Mouse (Mus musculus) heart, adult 9 months (tissue): Measurements from ENCODE around the gene Ppp1cc.
"Not testable (repeated sequence)": the region's sequence is repeated elsewhere in the genome, so short reads cannot be mapped to it uniquely, and the experiment has no call there.

ENCODE experiments used
- DNase-seq, 2 experiments: peaks; one replicate each; pipeline ENCODE4 v3.0.0; 2022; ENCODE audit warnings: low spot score in 2 of 2

Gene Ppp1cc

GRCm38 (mm10) chr5:122136508-122137408 is 21.3 kb upstream of the Ppp1cc start:
- peak; percentile 69 to 78 for DNase-seq

DNA sequence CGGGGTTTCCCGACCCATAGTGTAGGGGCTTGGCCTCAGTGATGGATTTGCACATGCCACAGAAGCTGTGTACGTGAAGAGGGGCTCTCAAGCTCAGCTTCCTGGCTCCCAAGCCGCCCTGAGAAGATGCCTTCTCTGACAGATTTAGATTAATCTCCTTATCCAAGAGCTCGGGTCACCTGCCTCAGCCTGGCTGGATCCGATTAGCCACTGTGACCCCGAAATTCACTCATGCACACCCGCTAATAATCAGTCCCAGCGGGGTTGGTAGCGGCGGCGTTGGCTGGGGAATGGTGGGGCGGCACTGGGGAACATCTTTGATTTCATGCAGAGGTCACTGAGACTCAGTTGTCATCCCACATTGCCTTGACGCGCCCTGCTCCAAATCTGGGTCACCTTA is 19.2 kb upstream of the Ppp1cc start:
- DNase-seq = no peak

GRCm38 (mm10) chr5:122139771-122140170 is 18.3 kb upstream of the Ppp1cc start:
- DNase-seq = not testable (repeated sequence)

GRCm38 (mm10) chr5:122140723-122141122 is 17.4 kb upstream of the Ppp1cc start, which contains the start of gene Ccdc63:
Gene Ccdc63, minus strand, starts transcription at chr5:122140823.
- no peak for DNase-seq

GRCm38 (mm10) chr5:122142230-122142992 is 15.7 kb upstream of the Ppp1cc start:
- DNase-seq = no peak

DNA sequence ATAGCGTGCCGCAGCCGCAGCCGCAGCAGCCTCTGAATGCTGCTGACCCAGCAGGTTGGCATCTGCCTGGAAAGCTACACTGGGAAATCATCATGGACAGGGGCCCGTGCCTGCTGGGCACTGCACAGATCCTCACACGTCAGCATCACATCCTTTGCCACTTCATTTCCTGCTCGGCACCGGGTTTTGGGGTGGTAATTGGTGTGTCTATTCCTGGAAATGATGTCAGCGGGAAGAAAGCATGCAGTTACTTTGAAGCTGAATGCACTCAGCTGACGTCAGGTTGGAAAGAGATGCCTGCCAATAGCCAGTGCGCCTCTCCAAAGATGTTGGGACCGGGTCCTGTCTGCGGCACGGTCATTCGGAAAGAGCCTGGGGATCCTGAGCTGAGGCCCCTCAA is 14.5 kb upstream of the Ppp1cc start:
- DNase-seq = peak; percentile 76 to 82

DNA sequence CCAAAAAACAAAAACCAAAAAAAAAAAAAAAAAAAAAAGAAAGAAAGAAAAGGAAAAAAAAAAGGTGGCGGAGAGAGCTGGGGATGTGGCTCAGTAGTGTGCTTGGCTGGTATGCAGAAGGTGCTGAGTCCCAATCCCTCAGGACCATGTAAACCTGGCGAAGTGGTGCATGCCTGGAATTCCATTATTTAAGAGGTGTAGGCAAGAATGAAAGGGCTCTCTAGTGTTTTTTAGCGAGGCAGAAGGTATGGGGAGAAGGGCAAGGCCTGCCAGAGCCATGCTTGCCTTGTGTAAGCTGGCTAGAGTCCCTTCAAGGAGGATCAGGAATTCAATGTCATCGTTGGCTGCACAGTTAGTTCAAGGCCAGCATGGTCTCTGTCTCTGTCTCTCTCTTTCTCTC is 13.3 kb upstream of the Ppp1cc start:
- no peak for DNase-seq

- DNase-seq = peak; percentile 64 to 80
Observed at GRCm38 (mm10) chr5:122145381-122146055, 12.6 kb upstream of the Ppp1cc start.

- DNase-seq = peak; percentile 86 to 88
Observed at GRCm38 (mm10) chr5:122146056-122146580, 12.0 kb upstream of the Ppp1cc start.

GRCm38 (mm10) chr5:122146609-122147008 is 11.5 kb upstream of the Ppp1cc start:
- no peak for DNase-seq

DNA sequence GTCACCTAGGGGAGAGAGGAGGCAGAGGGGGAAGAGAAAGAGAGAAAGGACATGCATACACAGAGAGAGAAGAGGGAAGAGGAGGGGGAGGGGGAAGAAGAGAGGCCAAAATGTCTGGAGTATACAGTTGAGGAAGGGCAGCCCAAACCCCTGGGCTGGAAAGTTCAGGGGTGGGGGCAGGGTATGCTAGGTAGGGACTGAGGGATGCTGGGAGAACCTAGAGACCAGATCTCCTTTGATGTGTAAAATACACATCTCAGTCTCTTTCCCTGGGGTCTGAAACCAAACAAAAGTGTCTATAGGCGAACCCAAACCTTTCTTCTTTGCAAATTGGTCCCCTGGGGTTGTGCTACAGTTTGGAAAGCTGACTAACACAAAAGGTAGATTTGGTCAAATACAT is 10.0 kb upstream of the Ppp1cc start:
- DNase-seq = no peak

DNA sequence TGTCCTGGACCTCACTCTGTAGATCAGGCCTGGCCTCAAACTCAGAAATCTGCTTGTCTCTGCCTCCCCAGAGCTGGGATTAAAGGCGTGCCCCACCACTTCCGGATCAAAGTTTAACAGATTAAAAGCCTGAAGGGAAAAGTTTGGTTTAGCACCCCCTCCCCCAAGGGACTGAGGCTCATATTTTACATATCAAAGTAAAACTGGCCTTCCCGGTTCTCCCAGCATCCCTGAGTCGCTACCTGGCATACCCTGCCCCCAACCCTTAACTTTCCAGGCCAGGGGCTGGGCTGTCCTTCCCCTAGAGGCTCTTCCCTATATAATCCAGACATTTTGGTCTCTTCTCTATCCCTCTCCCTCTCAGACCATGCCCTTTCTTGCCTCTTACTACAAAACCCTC is 8.8 kb upstream of the Ppp1cc start:
- no peak for DNase-seq

DNA sequence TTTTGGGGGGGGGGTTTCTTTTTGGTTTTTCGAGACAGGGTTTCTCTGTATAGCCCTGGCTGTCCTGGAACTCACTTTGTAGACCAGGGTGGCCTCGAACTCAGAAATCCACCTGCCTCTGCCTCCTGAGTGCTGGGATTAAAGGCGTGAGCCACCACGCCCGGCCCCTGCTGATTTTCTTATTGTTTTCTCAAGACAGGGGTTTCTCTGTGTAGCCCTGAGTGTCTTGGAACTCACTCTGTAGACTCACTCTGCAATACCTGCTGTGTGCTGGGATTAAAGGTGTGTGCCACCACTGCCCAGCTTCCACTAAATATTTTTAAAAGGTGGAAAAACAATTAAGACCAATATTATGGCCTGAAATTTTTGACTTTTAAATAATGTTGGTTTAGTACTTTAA is 5.6 kb upstream of the Ppp1cc start:
- not testable (repeated sequence) for DNase-seq

GRCm38 (mm10) chr5:122154006-122154405 is 4.1 kb upstream of the Ppp1cc start:
- no peak for DNase-seq

DNA sequence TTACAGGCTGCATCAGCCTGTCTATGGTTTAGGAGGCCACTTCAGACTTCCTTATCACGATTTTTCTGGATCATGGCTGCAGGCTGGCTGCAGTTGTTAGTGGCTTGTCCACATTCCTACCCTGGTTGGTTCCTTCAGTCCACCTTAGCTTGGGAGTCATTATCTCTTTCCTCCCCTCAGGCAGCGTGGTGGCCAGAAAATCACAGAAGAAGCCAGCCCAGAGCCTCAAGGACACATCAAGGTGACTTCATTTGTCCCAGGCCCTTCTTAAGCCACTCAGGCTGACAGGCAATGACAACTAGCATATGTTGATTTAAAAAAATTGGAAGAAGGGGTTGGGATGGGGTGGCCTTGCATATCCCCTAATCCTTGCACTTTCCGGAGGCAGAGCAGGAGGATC is 3.3 kb upstream of the Ppp1cc start:
- no peak for DNase-seq

- DNase-seq = no peak
Observed at GRCm38 (mm10) chr5:122155613-122156012, 2.5 kb upstream of the Ppp1cc start.

DNA sequence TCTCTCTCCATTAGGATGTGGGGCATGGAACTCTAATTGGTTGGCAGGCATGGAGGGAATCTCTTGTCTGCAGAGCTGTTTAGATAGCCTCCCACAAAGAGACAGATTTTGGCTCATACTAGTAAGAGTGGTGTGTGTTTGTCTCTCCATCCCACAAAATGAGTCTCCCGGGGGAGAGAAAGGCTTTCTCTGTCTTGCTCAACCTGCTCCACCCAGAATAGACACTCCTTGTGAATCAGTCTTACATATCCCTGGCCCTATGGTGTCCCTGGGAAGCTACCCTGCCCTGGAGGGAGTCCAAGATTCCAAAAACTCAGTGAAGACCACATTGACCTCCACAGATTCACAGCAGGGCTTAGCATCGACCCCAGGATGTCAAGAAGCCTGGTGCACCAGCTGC is 1.6 kb upstream of the Ppp1cc start:
- DNase-seq = no peak

DNA sequence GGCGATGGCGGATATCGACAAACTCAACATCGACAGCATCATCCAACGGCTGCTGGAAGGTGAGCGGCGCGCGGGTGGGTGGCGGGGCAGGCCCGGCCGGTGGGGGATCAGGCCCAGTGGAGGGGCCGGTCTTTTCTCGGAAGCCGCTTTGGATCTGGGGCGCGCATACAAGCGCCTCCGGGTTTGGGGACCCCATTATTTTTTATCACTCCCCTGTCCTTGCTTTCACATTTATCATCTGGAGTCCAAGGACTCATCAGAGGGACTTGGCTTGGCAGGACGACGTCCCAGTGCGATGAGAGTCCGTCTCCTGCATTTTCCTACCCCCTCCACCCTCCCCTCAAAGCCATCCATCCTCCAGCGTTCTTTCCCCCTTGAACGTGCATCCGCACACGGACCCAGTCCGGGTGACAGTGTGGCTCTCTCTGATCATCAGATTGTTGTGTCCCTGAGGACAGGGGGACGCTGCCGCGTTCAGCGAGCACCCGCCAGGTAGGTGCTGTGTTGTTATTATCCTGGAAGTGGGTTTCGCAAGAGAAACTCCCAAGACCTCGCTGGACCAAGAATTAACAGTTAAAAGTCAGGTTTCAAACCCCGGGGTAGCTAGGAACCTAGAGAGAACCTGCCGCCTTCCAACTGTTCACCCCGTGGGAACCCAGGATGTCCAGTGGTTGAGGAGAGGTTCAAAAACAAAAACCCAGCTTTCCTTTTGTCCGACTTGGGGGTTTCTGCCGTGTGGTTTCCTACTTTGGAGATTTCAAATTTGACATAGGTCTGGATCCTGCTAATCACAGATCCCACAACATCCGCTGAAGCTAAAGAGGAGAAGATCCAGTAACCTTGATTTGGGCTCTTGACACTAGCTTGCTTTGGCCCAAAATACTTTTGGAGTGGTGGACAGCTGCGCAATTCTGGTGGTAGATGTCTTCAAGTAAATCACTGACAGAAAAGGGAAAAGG is 758 bp downstream of the Ppp1cc start:
- no peak for DNase-seq

- DNase-seq = no peak
Observed at GRCm38 (mm10) chr5:122163194-122163593, 5.1 kb downstream of the Ppp1cc start.

GRCm38 (mm10) chr5:122164011-122164410 is 5.9 kb downstream of the Ppp1cc start:
- no peak for DNase-seq
